8 mouse cellular contexts compared by ENCODE assay signal in the genomic region with DNA sequence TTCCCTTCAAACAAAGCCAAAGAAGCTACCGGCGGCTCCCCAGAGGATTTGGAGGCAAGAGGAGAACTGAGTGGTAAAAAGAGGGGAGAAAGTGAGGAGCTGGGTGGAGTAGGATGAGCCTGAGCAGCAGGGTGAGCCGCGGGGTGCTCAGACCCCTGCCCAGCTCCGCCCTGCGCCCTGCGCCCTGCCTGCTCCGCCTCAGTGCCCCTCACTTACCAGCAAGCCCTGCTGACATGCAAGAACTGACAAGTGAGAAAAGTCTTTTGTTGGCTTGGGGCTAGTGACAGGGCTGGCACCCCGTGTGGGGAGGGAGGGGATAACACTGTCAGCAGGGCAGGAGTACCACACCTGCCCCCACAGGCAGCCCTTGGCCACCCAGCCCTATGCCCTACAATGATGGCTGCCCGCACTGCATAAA.
DNase-seq lines count a peak whose midpoint lies in the region; ATAC-seq and TF ChIP-seq lines count a peak whose summit lies in the region.

No protein-coding gene starts in this region.

- peak overlapping the region; percentile 47 for H3K4me3 ChIP-seq in kidney, embryonic 16.5 days (ENCODE audit: low read length)
- H3K4me3 ChIP-seq in embryonic facial prominence, embryonic 13.5 days: peak overlapping the region; percentile 42
- no peak overlapping the region for H3K4me3 ChIP-seq in liver, postnatal 0 days (ENCODE audit: low read depth, low read length)

- H3K9me3 ChIP-seq in kidney, embryonic 16.5 days (ENCODE audit: low read length): no peaks in the 10 kb centered on the region
- H3K9me3 ChIP-seq in embryonic facial prominence, embryonic 13.5 days: no peaks in the 10 kb centered on the region
- no peaks in the 10 kb centered on the region for H3K9me3 ChIP-seq in liver, postnatal 0 days (ENCODE audit: low read length)

- WGBS in kidney, embryonic 16.5 days: 2% methylated on average over 10 of the region's 10 CpGs
- WGBS in embryonic facial prominence, embryonic 13.5 days: 0% methylated on average over 10 of the region's 10 CpGs
- 2% methylated on average over 10 of the region's 10 CpGs for WGBS in liver, postnatal 0 days (ENCODE audit: insufficient replicate concordance)

- H3K36me3 ChIP-seq in kidney, embryonic 16.5 days (ENCODE audit: insufficient read depth, low read length): no peaks in the 10 kb centered on the region
- no peaks in the 10 kb centered on the region for H3K36me3 ChIP-seq in embryonic facial prominence, embryonic 13.5 days
- H3K36me3 ChIP-seq in liver, postnatal 0 days (replicated peaks; ENCODE audit: insufficient read depth, low read length): no peaks in the 10 kb centered on the region

- 0 out of 2 replicates have a peak, but pooled peaks cover 8% of the 10 kb centered on the region for H3K4me1 ChIP-seq in kidney, embryonic 16.5 days (ENCODE audit: insufficient read depth, low read length)
- peaks cover 14% of the 10 kb centered on the region for H3K4me1 ChIP-seq in embryonic facial prominence, embryonic 13.5 days
- 0 out of 2 replicates have a peak, but pooled peaks cover 3% of the 10 kb centered on the region for H3K4me1 ChIP-seq in liver, postnatal 0 days (ENCODE audit: insufficient read depth)

- no peak for TF ChIP-seq EP300 in liver, postnatal 0 days (IDR thresholded peaks at IDR 0.05; ENCODE audit: low read depth)

- ATAC-seq in kidney, embryonic 16.5 days (ENCODE audit: low FRiP score, low TSS enrichment): peak; percentile 96
- peak; percentile 82; the same call in 1 of the 2 replicates for ATAC-seq in embryonic facial prominence, embryonic 13.5 days (ENCODE audit: insufficient number of reproducible peaks, insufficient read depth, low FRiP score, low TSS enrichment, low read depth)
- peak; percentile 50 for ATAC-seq in liver, postnatal 0 days
- no peak for ATAC-seq in monocyte, adult 5-6 weeks (replicated peaks; ENCODE audit: insufficient number of reproducible peaks, low FRiP score, low TSS enrichment, poor library complexity, severe bottlenecking)

- DNase-seq in kidney, adult 9 months: no peak
- peak; percentile 61 for DNase-seq in ZHBTc4 (ENCODE audit: low read depth, low spot score)
- DNase-seq in heart, postnatal 4 days: peak; percentile 76
- peak; percentile 16 for DNase-seq in liver, postnatal 0 days
- DNase-seq in testis, postnatal 10 days (ENCODE audit: low spot score): peak; percentile 46

- peak; percentile 22; the same call in 1 of the 2 replicates for TF ChIP-seq CTCF in liver, postnatal 0 days (IDR thresholded peaks at IDR 0.05; ENCODE audit: low read depth)

- no peak overlapping the region for H3K27ac ChIP-seq in kidney, embryonic 16.5 days (ENCODE audit: low read length)
- no peak overlapping the region for H3K27ac ChIP-seq in embryonic facial prominence, embryonic 13.5 days
- H3K27ac ChIP-seq in liver, postnatal 0 days (ENCODE audit: low read depth): no peak overlapping the region

- H3K4me2 ChIP-seq in kidney, embryonic 16.5 days (replicated peaks; ENCODE audit: low read depth, low read length): peak overlapping the region; percentile 76
- H3K4me2 ChIP-seq in embryonic facial prominence, embryonic 13.5 days: peak overlapping the region; percentile 78
- H3K4me2 ChIP-seq in liver, postnatal 0 days (ENCODE audit: low read depth, low read length): peak overlapping the region; percentile 5

- peaks cover 6% of the 10 kb centered on the region; the same call in 1 of the 2 replicates for H3K27me3 ChIP-seq in kidney, embryonic 16.5 days (ENCODE audit: insufficient read depth, low read length)
- H3K27me3 ChIP-seq in embryonic facial prominence, embryonic 13.5 days: peaks cover 36% of the 10 kb centered on the region
- H3K27me3 ChIP-seq in liver, postnatal 0 days (ENCODE audit: insufficient read depth, low read length): 0 out of 2 replicates have a peak, but pooled peaks cover 6% of the 10 kb centered on the region

- peak overlapping the region; percentile 49 for H3K9ac ChIP-seq in kidney, embryonic 16.5 days (replicated peaks; ENCODE audit: low read length)
- H3K9ac ChIP-seq in embryonic facial prominence, embryonic 13.5 days: peak overlapping the region; percentile 65
- H3K9ac ChIP-seq in liver, postnatal 0 days (replicated peaks): no peak overlapping the region

Comparison
In these comparisons a context has a peak if more than half of its experiments do, and no peak if none do; other contexts are left out.
1. H3K4me2 ChIP-seq: peak in every context shown above with its lines; median percentile 78 in embryonic facial prominence, embryonic 13.5 days; 76 in kidney, embryonic 16.5 days; 5 in liver, postnatal 0 days.